Mouse (Mus musculus) adrenal gland, postnatal 10 days (tissue): ENCODE results near the gene 1700025C18Rik. TPM values are rescaled to one million over a fixed set of nuclear protein-coding genes. Genes with fewer than 3 reads are reported as not detected.

Source experiments
- DNase-seq: peaks from one replicate; pipeline ENCODE4 v3.0.0; 2021; ENCODE audit warnings: mixed read lengths
- total RNA-seq, 2 experiments: library from RNA; stranded (reverse); gene quantifications; 2 replicates each; pipeline ENCODE4 v1.2.3; 2021

The 1700025C18Rik gene
- total RNA-seq, 2 experiments from 2014 or later: not detected

DNA sequence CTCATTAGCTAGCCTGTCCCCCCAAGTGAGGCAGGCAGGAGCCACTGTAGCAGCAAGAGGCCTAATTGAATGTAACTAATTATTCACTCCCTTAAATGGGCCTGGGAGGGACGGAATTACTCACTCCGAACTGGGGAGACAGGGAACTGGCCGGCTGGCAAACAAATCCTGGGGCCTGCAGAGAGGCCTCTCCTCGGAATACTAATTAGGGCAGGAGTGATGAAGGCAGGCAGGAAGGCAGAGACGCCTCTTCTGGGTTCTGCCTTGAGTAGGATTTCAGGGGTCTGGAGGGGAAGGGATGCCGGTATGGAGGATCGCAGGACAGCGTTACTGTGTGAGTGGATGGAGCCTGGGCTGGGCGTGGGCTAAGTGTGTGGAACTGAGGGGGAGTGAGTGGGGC is 13.5 kb downstream of the 1700025C18Rik start:
- DNase-seq: no peak

DNA sequence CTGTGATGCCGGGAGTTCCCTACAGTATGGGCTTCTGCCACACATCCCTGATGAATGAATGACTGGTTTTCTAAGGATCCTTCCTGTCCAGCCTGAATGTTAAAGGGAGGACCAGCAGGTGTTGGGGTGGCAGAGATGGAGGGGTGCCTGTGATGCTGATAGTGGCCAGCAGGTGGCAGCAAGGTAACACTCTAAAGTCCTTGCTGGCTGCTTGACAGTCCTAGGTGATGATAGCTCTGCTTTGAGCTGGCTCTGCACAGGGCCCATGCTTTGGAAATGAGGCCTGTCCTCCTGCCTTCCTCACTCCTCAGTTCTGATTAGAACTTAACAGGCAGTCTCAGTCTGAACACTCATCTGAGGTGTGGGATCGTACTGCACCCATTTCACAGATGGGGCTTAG is 15.6 kb downstream of the 1700025C18Rik start:
- DNase-seq: peak; percentile 88

GRCm38 (mm10) chr2:165074081-165074884 is 16.3 kb downstream of the 1700025C18Rik start:
- DNase-seq: no peak

DNA sequence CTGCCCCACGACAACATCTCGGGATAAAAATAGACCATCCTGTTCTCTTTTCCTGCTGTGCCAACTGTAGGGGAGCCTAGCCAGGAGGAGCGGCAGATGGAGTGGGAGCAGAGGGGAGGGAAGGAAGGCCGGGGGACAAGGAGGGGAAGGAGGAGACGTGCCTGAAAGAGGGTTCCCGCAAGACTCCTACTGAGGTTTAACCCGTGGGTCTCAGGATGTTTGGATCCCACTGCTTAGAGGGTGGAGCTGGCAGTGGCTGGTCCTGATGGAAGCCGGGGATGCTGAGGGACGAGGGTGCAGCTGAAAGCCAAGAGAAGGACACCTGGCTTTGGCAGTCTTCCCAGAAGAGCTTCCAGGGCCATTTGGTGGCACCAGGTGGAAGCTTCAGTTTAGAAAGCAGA is 17.2 kb downstream of the 1700025C18Rik start:
- no peak for DNase-seq

GRCm38 (mm10) chr2:165070096-165070816 is 20.3 kb downstream of the 1700025C18Rik start:
- peak; percentile 79 for DNase-seq

- no peak for DNase-seq
Measured at GRCm38 (mm10) chr2:165068806-165069205, 21.7 kb downstream of the 1700025C18Rik start.

GRCm38 (mm10) chr2:165064489-165064888 is 26.1 kb downstream of the 1700025C18Rik start:
- no peak for DNase-seq

DNA sequence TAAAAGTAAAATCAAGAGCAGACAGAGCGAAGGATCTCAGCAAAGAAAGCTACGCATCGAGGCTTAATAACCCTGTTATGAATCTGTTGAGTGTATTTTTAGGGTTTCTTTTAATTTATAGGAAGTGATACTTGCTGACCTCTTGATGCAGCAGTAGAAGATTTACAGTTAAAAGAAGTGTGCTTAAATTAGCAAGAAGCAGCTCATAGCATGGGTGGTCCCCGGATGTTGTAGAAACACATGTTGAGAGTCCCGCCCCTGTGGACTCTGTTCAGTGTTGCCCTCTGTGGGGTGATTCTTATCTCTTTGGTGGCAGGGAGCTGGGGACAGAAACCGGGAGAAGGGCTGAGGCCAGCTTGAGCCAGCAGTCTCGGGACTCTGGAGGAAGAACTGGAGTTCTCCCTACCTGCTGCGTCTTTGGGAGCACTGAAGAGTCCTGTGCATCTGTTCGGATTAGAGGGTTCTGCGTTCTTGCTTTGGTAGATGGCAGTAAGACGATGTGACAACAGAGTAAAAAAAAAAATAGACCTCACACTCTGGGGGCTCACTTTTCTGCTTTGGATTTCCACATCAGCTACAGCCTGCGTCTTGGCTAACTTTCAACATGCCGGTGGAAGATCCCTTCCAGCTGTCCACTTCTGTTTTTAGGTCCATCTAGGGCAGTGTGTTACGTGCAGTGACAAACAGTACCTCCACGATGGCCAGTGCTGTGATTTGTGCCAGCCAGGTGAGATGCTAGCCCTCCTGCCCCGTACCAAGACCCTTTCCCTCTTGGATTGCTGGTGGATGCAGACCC is 28.7 kb downstream of the 1700025C18Rik start:
- DNase-seq: no peak

GRCm38 (mm10) chr2:165059961-165060360 is 30.6 kb downstream of the 1700025C18Rik start:
- no peak for DNase-seq

- DNase-seq: no peak
Measured at GRCm38 (mm10) chr2:165056377-165057085, 34.0 kb downstream of the 1700025C18Rik start.

DNA sequence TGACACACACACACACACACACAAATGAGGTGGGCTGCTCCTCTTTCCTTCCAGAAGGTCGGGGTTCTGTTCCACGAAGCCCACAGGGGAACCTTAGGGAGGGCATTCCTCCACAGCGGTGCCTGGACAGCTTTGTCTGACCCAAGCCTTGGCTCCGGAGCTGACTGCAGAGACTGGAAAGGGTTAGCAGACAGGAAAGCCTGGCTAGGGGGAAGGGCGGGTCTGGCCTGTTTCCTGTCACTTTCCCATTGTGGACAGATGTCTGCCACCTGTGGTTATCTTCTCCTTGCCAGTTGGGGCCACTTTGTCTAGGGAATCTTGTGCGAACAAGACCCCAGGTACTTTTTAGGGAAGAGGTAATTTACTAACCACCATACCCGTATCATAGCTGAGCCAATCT is 34.6 kb downstream of the 1700025C18Rik start:
- peak; percentile 28 for DNase-seq

GRCm38 (mm10) chr2:165054888-165055852 is 35.4 kb downstream of the 1700025C18Rik start, which contains the start of gene Cd40:
Cd40 (plus strand) TSS chr2:165055627.
- peak; percentile 84 for DNase-seq

DNA sequence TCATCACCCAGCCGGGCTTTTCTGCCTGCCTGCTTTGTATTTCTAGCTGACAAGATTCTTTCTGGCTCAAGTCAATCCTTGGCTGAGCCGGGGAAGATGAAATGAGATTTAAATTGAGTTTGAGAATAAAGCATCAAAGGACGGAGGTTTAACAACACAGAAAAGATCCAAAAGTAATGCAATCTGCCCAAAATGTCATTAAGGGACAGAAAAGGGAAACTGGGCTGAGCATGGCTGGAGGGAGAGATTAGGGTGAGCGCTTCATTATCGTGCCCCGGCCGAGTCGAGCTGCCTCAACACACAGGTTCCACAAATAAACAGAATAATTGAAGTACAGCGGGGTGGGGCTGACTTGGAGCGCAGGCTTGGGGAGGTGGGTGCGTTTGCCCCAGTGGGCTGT is 39.0 kb downstream of the 1700025C18Rik start:
- no peak for DNase-seq

- no peak for DNase-seq
Measured at GRCm38 (mm10) chr2:165050826-165051548, 39.6 kb downstream of the 1700025C18Rik start.

DNA sequence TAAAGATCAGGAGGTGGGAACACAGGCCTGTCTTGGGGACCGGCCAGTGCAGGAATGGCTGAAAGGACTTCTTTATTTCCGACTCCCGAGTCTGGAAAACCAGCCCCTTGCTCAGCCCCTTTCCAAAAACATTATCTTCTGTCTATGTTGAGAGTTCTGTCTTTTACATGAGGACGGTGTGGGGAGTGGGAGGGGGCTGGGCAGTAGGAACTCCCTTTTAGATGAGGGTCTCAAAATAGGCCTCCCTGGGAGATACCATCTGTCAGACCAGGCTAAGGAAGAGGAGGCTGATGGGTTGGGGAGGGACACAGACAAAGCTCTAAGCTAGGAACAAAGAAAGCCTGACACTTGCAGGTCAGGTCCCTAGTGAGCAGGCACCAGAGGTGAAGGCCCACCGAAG is 41.5 kb downstream of the 1700025C18Rik start:
- DNase-seq: no peak

GRCm38 (mm10) chr2:165043729-165044128 is 46.8 kb downstream of the 1700025C18Rik start:
- DNase-seq: no peak

GRCm38 (mm10) chr2:165043090-165043636 is 47.4 kb downstream of the 1700025C18Rik start:
- no peak for DNase-seq

GRCm38 (mm10) chr2:165042126-165042525 is 48.4 kb downstream of the 1700025C18Rik start:
- no peak for DNase-seq

- DNase-seq: no peak
Measured at GRCm38 (mm10) chr2:165037415-165037814, 53.1 kb downstream of the 1700025C18Rik start.

DNA sequence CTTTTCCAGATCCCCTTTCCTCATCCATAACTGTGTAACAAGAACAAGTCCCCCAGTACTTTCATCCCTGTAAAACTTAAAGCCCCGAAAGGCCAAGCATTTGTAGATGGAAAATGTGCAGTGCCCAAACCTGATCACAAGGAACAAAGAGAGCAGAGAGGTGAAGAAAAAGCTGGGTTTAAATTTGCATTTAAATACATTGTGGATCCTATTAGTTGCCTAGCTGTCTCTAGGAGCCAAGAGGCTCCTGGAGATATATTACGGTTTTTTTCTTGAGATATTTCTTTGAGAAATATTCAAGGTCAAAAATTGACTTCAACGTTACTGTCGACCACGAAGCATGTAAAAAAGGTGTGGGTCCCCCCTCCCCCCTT is 55.5 kb downstream of the 1700025C18Rik start:
- no peak for DNase-seq
